Mouse (Mus musculus) megakaryocyte-erythroid progenitor cell, adult 5-6 weeks (primary cell): ENCODE data around the gene Myl9. TPM values are rescaled to one million over a fixed set of nuclear protein-coding genes. Genes with fewer than 3 reads are reported as not detected.

ENCODE experiments used
- ATAC-seq: replicated peaks from 2 replicates; pipeline ENCODE4 v1.8.0; 2016; ENCODE audit warnings: mild to moderate bottlenecking, inconsistent platforms; ENCODE audit not compliant: severe bottlenecking, poor library complexity, low FRiP score, low TSS enrichment
- total RNA-seq, 2 experiments: library from RNA; stranded (forward) in 1 of 2; stranded (reverse) in 1 of 2; fragments of 200-1000, 215-1000 nt in 1 of 2; fragments of >200 nt in 1 of 2; fragmentation: Nextera tagmentation in 1 of 2; gene quantifications; 2 replicates each; pipeline ENCODE4 v1.2.3; 2014 to 2017

Myl9 gene
- total RNA-seq, 2 experiments from 2014 or later, result not detected

GRCm38 (mm10) chr2:156762499-156762898, 12.7 kb upstream of the Myl9 start:
- ATAC-seq, result no peak

- no peak for ATAC-seq
Observed at GRCm38 (mm10) chr2:156763101-156763500, 12.1 kb upstream of the Myl9 start.

GRCm38 (mm10) chr2:156764022-156764421, 11.2 kb upstream of the Myl9 start:
- no peak for ATAC-seq

GRCm38 (mm10) chr2:156764747-156765146, 10.5 kb upstream of the Myl9 start:
- ATAC-seq, result no peak

GRCm38 (mm10) chr2:156765593-156765992, 9.6 kb upstream of the Myl9 start:
- ATAC-seq, result no peak

GRCm38 (mm10) chr2:156766227-156767019, 8.8 kb upstream of the Myl9 start:
- ATAC-seq, result peak; percentile 76

GRCm38 (mm10) chr2:156767108-156767507, 8.1 kb upstream of the Myl9 start:
- ATAC-seq, result no peak

- ATAC-seq, result no peak
Observed at GRCm38 (mm10) chr2:156769274-156769673, 5.9 kb upstream of the Myl9 start.

GRCm38 (mm10) chr2:156773470-156773869, 1.8 kb upstream of the Myl9 start:
- ATAC-seq, result no peak

GRCm38 (mm10) chr2:156774035-156774737, 1.0 kb upstream of the Myl9 start:
- no peak for ATAC-seq

GRCm38 (mm10) chr2:156775455-156776435, 525 bp downstream of the Myl9 start:
- 0 out of 2 replicates have a peak, but pooled peaks have one; percentile 8 for ATAC-seq

- no peak for ATAC-seq
Observed at GRCm38 (mm10) chr2:156776907-156777306, 1.7 kb downstream of the Myl9 start.

GRCm38 (mm10) chr2:156777326-156778004, 2.2 kb downstream of the Myl9 start:
- peak; percentile 42; the same call in 1 of the 2 replicates for ATAC-seq

- ATAC-seq, result no peak
Observed at GRCm38 (mm10) chr2:156778571-156778970, 3.4 kb downstream of the Myl9 start.

GRCm38 (mm10) chr2:156779036-156779435, 3.8 kb downstream of the Myl9 start:
- ATAC-seq, result no peak

GRCm38 (mm10) chr2:156779488-156779887, 4.3 kb downstream of the Myl9 start:
- no peak for ATAC-seq

GRCm38 (mm10) chr2:156780129-156780528, 4.9 kb downstream of the Myl9 start:
- no peak for ATAC-seq

- ATAC-seq, result no peak
Observed at GRCm38 (mm10) chr2:156780752-156781151, 5.5 kb downstream of the Myl9 start.

- ATAC-seq, result no peak
Observed at GRCm38 (mm10) chr2:156781281-156781680, 6.1 kb downstream of the Myl9 start.
